Mouse (Mus musculus) G1E (cell line): Measurements from ENCODE around the gene Nos1.

Experiments used
- CTCF ChIP-seq: IDR thresholded peaks from 2 replicates; pipeline ENCODE4 v1.5.1; 2012; ENCODE audit warnings: low read depth, low read length, inconsistent platforms, mixed read lengths
- GATA1 ChIP-seq: IDR thresholded peaks from 2 replicates; pipeline ENCODE4 v1.6.1; 2012; ENCODE audit warnings: borderline replicate concordance, low read length, inconsistent platforms, mixed read lengths
- GATA2 ChIP-seq: IDR thresholded peaks from 2 replicates; pipeline ENCODE4 v1.6.1; 2012; ENCODE audit warnings: low read depth, low read length, inconsistent platforms, borderline replicate concordance
- TAL1 ChIP-seq: conservative IDR thresholded peaks from 2 replicates; pipeline ENCODE4 v1.6.1; 2012; ENCODE audit warnings: low read depth, low read length, inconsistent platforms, mixed read lengths

DNA sequence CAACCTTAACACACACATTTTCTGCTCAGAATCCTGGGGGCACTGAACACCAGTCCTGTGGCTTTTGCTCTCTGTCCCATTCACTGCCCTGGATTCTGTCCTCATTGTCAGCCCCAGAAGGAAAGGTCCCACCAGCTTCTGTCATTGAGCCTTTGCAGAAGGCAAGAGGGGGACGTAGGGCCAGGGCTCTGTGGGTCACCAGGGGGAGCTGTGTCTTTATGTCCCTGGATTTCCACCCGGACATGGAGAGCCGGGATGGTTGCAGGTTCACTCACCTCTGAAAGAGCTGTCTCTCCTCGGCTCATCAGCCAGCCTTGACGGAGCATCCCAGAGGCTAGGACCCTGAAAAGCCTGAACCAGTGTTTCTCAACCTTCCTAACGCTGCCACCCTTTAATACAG, 142.9 kb downstream of the Nos1 start:
- TF ChIP-seq CTCF: no peak
- no peak for TF ChIP-seq GATA1
- no peak for TF ChIP-seq GATA2
- TF ChIP-seq TAL1: no peak
